Mouse (Mus musculus) retina, adult 2 months (tissue): ENCODE data around the gene Pnisr.

Experiments
- DNase-seq: peaks from one replicate; pipeline ENCODE4 v3.0.0-alpha.2; 2012; ENCODE audit warnings: low read depth, low spot score

The Pnisr gene

DNA sequence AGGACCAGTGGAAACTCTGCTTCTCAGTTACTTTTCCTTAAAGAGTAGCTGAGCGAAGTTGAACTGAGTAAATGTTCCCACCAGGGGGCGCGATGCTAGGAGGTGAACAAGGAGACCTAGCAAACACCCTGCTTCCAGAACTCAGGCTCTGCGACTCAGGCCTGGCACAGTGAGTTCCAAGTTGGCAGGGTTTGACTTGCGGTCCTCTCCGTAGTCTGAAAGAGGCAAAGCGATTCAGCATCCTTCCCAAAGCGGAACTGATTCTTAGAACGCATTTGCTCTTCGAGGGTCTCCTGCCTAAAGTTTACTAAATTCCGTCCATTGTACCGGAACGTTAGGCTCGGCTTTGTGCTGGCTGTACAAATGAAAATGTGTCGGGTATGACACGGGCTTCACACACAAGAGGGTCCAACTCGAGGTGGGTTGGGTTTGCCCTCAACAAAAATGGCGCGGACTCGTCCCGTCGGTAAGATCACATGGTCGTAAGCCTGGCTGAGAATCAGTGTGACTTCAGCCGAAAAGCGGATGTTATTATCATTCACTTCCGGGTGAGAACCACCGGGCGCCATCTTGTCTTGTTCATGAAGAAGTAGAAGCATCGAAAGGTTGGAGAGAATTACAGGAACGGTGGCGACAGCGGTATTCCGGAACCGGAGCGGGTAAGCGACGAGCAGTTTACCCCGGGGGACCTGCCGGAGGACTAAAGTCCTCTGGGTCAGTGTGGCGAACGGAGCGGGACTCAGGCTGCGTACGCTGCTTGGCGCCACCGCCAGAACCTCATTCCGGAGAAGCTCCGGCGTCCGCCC, at the start of gene Pnisr:
TSS of gene Pnisr (plus strand) at position 103 of the 806 bp plus-strand sequence.
- DNase-seq: peak; percentile 95

- no peak for DNase-seq
Measured at GRCm38 (mm10) chr4:21801013-21801412, 46.4 kb upstream of the Pnisr start.

DNA sequence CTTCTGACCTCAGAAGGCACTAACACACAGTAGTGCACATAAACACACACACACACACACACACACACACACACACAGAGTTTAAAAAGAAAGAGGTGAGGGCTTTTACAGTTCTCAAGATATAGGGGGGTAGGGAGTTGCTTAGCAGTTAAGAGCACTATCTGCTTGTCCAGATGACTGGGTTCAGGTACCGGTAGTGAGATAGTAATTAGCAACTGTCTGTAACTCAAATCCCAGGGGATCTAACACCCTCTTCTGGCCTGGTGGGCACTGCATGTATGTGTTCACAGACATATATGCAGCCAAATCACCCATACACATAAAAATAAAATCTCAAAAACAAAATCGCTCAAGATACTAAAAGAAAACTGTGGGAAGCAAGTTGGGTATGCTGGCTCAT, 45.8 kb upstream of the Pnisr start:
- no peak for DNase-seq

DNA sequence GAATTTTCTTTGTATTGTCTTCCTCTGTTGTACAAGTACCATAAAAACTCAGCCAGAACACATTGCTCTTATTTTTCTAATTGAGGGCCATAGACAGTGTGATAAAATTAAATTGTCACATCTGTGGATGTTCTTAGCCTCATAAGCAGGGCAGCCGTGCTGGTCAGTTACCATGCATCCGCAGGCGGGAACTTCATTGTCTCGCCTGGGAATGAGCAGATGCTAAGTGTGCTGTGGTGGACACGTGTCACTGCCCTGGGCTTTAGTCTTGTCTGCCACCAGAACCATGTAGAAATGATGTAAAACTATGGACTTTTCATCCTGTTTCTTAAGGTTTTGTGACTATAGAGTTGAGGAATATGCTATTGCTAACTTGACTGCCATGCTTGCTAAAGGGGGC, 40.2 kb upstream of the Pnisr start:
- no peak for DNase-seq

DNA sequence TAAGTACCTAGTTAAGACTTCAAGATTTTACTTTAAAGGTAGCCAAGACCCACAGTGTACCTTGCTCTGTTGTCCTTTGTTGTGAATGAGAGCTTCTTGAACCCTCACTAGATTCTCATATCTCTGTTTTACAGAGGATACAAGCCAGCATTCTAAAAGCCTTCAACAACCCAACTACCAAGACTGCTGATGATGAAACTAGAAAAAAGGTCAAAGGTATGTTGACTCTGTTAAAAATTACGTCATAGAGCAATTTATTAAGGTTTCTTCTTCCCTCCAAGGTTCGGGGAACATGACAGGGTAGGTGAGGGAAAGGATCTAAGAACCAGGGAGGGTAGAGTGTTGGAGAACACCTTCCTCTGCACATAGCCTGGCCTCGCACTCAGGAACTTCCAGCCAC, 36.8 kb upstream of the Pnisr start:
- DNase-seq: no peak

- no peak for DNase-seq
Measured at GRCm38 (mm10) chr4:21812635-21813034, 34.7 kb upstream of the Pnisr start.

- DNase-seq: peak; percentile 32
Measured at GRCm38 (mm10) chr4:21814029-21814428, 33.4 kb upstream of the Pnisr start.

DNA sequence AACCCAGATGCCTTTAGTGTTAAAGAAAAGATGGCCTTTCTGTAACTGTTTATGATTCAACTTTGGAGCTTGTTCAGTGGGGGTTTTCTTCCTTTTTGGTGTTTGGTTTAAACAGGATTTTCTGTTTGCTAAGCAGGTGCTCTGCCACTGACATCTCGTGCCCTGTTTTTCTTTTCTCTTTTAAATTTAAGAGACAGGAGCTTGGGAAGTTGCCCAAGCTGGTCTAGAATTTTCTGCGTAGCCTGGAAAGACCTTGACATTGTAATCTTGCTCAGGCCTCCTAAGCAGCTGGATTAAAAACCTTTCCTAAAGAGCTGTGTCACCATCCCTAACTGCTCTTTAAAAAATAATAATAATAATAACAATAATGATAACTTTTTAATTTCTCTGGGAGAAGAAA, 20.8 kb upstream of the Pnisr start:
- DNase-seq: no peak

- no peak for DNase-seq
Measured at GRCm38 (mm10) chr4:21832844-21833243, 14.5 kb upstream of the Pnisr start.

DNA sequence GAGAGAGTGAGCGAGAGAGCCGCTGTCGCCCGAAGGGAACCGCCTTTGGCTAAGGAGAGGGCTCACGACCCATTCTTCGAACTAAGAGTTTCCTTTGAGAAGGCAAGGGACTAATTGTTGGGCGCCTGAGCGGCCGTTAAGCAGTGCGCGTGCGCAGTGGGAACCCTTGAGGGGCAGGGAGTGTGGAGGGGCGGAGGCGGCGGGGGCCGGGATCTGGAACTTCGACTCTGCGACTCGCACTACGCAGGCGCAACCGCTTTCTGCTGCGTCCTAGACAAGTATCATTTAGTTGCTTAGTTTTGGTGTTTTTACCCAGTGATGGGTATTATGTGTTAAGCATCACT, 876 bp downstream of the Pnisr start:
- peak; percentile 78 for DNase-seq

GRCm38 (mm10) chr4:21857481-21857880, 10.1 kb downstream of the Pnisr start:
- DNase-seq: no peak

DNA sequence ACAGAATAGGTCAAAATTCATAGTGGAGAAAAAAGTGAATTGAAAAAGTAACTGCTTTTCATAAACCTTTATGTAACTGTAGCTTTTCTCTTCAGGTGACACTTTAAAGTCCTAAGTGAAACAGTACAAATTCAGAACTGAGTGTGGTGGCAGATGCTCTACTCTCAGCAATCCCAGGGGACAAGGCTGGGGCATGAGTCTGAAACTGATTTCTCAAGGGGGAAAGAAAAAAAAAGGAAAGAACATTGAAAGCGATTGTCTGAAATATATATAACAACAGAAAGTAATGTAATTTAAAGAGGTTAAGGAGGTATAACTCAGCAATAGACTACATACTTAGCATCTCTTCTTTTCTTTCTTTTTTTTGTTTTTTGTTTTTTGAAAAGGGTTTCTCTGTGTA, 17.8 kb downstream of the Pnisr start:
- DNase-seq: no peak

GRCm38 (mm10) chr4:21878776-21879175, 31.4 kb downstream of the Pnisr start:
- DNase-seq: no peak

DNA sequence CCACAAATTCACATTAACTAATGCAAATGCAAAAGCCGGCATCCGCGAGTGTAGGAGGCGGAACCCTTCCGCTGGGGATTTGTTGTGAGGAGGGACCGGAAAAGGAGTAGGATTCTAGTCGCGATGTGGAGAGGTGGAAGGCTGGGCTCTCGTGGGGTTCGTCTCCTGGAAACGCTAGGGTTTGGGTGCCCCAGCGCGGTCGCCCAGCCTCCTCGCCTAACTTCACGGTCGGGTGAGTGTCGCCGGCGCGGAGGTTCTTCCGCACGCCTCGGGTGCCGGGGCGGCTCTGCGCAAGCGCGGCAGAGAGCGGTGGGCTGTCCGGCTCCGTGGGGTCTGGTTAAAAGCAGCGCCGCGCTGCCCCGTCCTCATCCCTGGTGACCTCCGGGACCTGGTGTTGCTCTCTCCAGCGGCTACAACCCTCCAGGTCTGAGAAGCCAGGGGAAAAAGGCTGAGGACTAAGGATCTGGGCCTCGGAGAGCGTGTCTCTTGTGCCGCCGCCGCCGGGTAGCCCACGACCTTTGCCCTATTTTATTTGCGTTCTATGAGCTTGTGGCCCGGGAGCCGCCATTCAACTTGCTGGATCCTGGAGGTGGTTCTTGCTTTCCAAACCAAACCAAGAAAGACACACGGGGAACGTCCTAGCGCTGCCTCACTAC, 32.3 kb downstream of the Pnisr start, which contains the start of gene Coq3:
TSS of gene Coq3 (plus strand) at position 109 of the 656 bp plus-strand sequence.
- peak; percentile 65 for DNase-seq

GRCm38 (mm10) chr4:21882806-21883205, 35.4 kb downstream of the Pnisr start:
- no peak for DNase-seq

- DNase-seq: no peak
Measured at GRCm38 (mm10) chr4:21885831-21886230, 38.4 kb downstream of the Pnisr start.
